Mouse (Mus musculus): Measurements from ENCODE around the gene Tmem28. TPM values are rescaled to one million over a fixed set of nuclear protein-coding genes. Genes with fewer than 3 reads are reported as not detected.

The Tmem28 gene
- polyA plus RNA-seq, 1 experiment from 2014 or later, result 1.0 TPM

GRCm38 (mm10) chrX:99873920-99874296 lies 53.1 kb downstream of the Tmem28 start:
- Histone ChIP-seq H3K27ac (no peak overlapping the region), H3K9me3 (no peaks in the 10 kb centered on the region), H3K4me1 (no peaks in the 10 kb centered on the region), H3K4me2 (no peak overlapping the region), H3K9ac (no peak overlapping the region), H3K27me3 (peaks cover 19% of the 10 kb centered on the region), H3K36me3 (replicated peaks) (no peaks in the 10 kb centered on the region), H3K4me3 (replicated peaks) (no peak overlapping the region)
- ATAC-seq (ENCODE audit: low FRiP score), result no peak
- WGBS, result 38% methylated on average over 4 of the region's 4 CpGs

GRCm38 (mm10) chrX:99876781-99877180 lies 56.0 kb downstream of the Tmem28 start:
- Histone ChIP-seq H3K4me1 (no peaks in the 10 kb centered on the region), H3K4me2 (no peak overlapping the region), H3K27me3 (peaks cover 19% of the 10 kb centered on the region), H3K9ac (no peak overlapping the region), H3K27ac (no peak overlapping the region), H3K36me3 (replicated peaks) (no peaks in the 10 kb centered on the region), H3K4me3 (replicated peaks) (no peak overlapping the region), H3K9me3 (no peaks in the 10 kb centered on the region)
- WGBS, result 85% methylated on average over 4 of the region's 4 CpGs
- ATAC-seq (ENCODE audit: low FRiP score), result no peak

GRCm38 (mm10) chrX:99883396-99883795 lies 62.6 kb downstream of the Tmem28 start:
- H3K4me1 ChIP-seq, result no peaks in the 10 kb centered on the region
- H3K27ac ChIP-seq, result no peak overlapping the region
- H3K27me3 ChIP-seq, result peaks cover 4% of the 10 kb centered on the region; the same call in 1 of the 2 replicates
- H3K4me3 ChIP-seq (replicated peaks), result no peak overlapping the region
- 48% methylated on average over 2 of the region's 2 CpGs for WGBS
- H3K4me2 ChIP-seq, result no peak overlapping the region
- H3K36me3 ChIP-seq (replicated peaks), result no peaks in the 10 kb centered on the region
- no peaks in the 10 kb centered on the region for H3K9me3 ChIP-seq
- no peak for ATAC-seq (ENCODE audit: low FRiP score)
- no peak overlapping the region for H3K9ac ChIP-seq

Other genes starting within 250 kb of the Tmem28 start
- gene Eda, start 154.6 kb downstream of the Tmem28 start, polyA plus RNA-seq (2016; fragmentation: Nextera tagmentation; extraction: Ambion mirVana), result 1.8 and 2.3 TPM in 2 replicates

All from forebrain, embryonic 12.5 days (tissue).